ENCODE assay signal across 9 mouse cellular contexts in genomic region chr12:117172885-117173529, GRCm38 (mm10).
DNase-seq lines count a peak whose midpoint lies in the region; ATAC-seq lines count a peak whose summit lies in the region.
"Had no signal": no experiment of that assay in that cellular context is flagged by ENCODE, and none has a peak within 500 bp of the region (broad histone marks: within the 10 kb centered on the region; RNA-seq: fewer than 3 reads in every experiment).

No protein-coding gene starts in this region.

- H3K4me1 ChIP-seq in lung, embryonic 16.5 days (replicated peaks; ENCODE audit: control insufficient read depth, insufficient read depth, low read length): peaks cover 8% of the 10 kb centered on the region
- H3K4me1 ChIP-seq in midbrain, embryonic 12.5 days: peaks cover 95% of the 10 kb centered on the region

- no peak overlapping the region for H3K27ac ChIP-seq in lung, embryonic 16.5 days (ENCODE audit: low read length)
- H3K27ac ChIP-seq in midbrain, embryonic 12.5 days (replicated peaks): peak overlapping the region; percentile 98

- 44% methylated on average over 11 of the region's 11 CpGs for WGBS in lung, embryonic 16.5 days
- 5% methylated on average over 11 of the region's 11 CpGs for WGBS in midbrain, embryonic 12.5 days

- no peaks in the 10 kb centered on the region for H3K9me3 ChIP-seq in lung, embryonic 16.5 days (ENCODE audit: control insufficient read depth, low read length)
- no peaks in the 10 kb centered on the region for H3K9me3 ChIP-seq in midbrain, embryonic 12.5 days

- no peak overlapping the region for H3K9ac ChIP-seq in lung, embryonic 16.5 days (ENCODE audit: low read length)
- H3K9ac ChIP-seq in midbrain, embryonic 12.5 days (replicated peaks): peak overlapping the region; percentile 49

- no peaks in the 10 kb centered on the region for H3K36me3 ChIP-seq in lung, embryonic 16.5 days (ENCODE audit: control insufficient read depth, insufficient read depth, low read length)
- H3K36me3 ChIP-seq in midbrain, embryonic 12.5 days: peaks cover 10% of the 10 kb centered on the region

- peak; percentile 24; the same call in 1 of the 2 replicates for ATAC-seq in lung, embryonic 16.5 days (ENCODE audit: low read depth)
- ATAC-seq in midbrain, embryonic 12.5 days (ENCODE audit: low FRiP score, low read depth): peak; percentile 94
- ATAC-seq: Patski had no signal

- H3K4me2 ChIP-seq in lung, embryonic 16.5 days (ENCODE audit: low read depth, low read length): no peak overlapping the region
- H3K4me2 ChIP-seq in midbrain, embryonic 12.5 days (replicated peaks): peak overlapping the region; percentile 43

- DNase-seq in lung, adult 18-20 months: no peak
- peak; percentile 58 for DNase-seq in forelimb bud, embryonic 11.5 days (ENCODE audit: low read depth, low spot score)
- DNase-seq in thymus, postnatal 4 days: peak; percentile 39
- no peak for DNase-seq in Muller cell, postnatal 12 days (ENCODE audit: inconsistent ontology term)
- no peak for DNase-seq in cerebellum, adult 9-10 months
- DNase-seq in spleen, postnatal 36 days (ENCODE audit: low spot score in 2 of 2): no peak

- H3K4me3 ChIP-seq in lung, embryonic 16.5 days (ENCODE audit: low read length): no peak overlapping the region
- peak overlapping the region; percentile 3; the same call in 1 of the 2 replicates for H3K4me3 ChIP-seq in midbrain, embryonic 12.5 days

- no peaks in the 10 kb centered on the region for H3K27me3 ChIP-seq in lung, embryonic 16.5 days (ENCODE audit: control insufficient read depth, insufficient read depth, low read depth, low read length)
- no peaks in the 10 kb centered on the region for H3K27me3 ChIP-seq in midbrain, embryonic 12.5 days

Comparison
In these comparisons a context has a peak if more than half of its experiments do, and no peak if none do; other contexts are left out.
1. DNase-seq: peak in forelimb bud, embryonic 11.5 days (single experiment) and thymus, postnatal 4 days (single experiment); none in lung, adult 18-20 months (0 of 2), Muller cell, postnatal 12 days (single experiment), cerebellum, adult 9-10 months (single experiment) and spleen, postnatal 36 days (0 of 2).